Mouse (Mus musculus): ENCODE results near the gene 9130213A22Rik. TPM values are rescaled to one million over a fixed set of nuclear protein-coding genes. Genes with fewer than 3 reads are reported as not detected.
A peak's percentile ranks its signal among the peaks of the same experiment; 100 is the strongest.

The 9130213A22Rik gene
- polyA plus RNA-seq, 1 experiment from 2014 or later, result 0.29 TPM

DNA sequence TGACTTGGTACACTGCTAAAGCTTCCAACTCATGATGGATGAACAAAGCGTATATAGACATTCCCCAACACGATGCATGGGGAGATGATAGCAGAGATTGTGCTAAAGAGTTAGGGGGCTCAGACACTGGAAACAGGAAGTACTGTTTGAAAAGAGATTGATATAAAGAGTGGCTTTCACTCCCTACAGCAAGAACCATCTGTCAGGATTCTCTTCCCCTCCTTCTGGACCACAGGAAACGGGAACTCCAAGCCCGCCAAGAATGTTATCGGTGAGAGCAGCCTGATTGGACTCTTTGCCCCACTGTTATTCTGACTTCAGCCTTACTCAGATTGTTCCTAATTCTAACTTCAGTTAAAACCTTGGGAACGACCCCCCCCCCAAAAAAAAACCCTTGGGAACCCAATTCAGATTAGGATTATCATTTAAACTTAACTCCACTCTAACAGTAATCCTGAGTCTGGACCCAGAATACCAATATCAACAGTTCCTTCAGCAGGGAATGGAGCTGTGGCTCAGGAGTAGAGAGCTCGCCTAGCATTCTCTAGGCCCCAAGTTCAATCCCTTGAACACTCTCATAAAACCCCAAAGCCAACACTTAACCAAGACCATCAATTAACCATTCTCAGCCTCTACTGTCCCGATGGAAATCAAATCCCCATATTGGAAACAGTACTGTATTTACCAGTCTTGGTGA lies 6.2 kb upstream of the 9130213A22Rik start:
- H3K4me3 ChIP-seq (ENCODE audit: inconsistent target), result no peak overlapping the region
- H3K27ac ChIP-seq, result no peak overlapping the region
- H3K36me3 ChIP-seq (ENCODE audit: inconsistent target), result no peaks in the 10 kb centered on the region
- 72% methylated on average over 8 of the region's 8 CpGs for whole genome bisulfite sequencing (ENCODE audit: missing documents)
- no peaks in the 10 kb centered on the region for H3K79me2 ChIP-seq (ENCODE audit: inconsistent target)

GRCm38 (mm10) chr11:69126706-69127095 lies 4.3 kb upstream of the 9130213A22Rik start:
- no peaks in the 10 kb centered on the region for H3K36me3 ChIP-seq (ENCODE audit: inconsistent target)
- H3K4me3 ChIP-seq (ENCODE audit: inconsistent target), result no peak overlapping the region
- H3K27ac ChIP-seq, result no peak overlapping the region
- no peaks in the 10 kb centered on the region for H3K79me2 ChIP-seq (ENCODE audit: inconsistent target)
- WGBS (ENCODE audit: missing documents), result 71% methylated on average over 2 of the region's 2 CpGs

DNA sequence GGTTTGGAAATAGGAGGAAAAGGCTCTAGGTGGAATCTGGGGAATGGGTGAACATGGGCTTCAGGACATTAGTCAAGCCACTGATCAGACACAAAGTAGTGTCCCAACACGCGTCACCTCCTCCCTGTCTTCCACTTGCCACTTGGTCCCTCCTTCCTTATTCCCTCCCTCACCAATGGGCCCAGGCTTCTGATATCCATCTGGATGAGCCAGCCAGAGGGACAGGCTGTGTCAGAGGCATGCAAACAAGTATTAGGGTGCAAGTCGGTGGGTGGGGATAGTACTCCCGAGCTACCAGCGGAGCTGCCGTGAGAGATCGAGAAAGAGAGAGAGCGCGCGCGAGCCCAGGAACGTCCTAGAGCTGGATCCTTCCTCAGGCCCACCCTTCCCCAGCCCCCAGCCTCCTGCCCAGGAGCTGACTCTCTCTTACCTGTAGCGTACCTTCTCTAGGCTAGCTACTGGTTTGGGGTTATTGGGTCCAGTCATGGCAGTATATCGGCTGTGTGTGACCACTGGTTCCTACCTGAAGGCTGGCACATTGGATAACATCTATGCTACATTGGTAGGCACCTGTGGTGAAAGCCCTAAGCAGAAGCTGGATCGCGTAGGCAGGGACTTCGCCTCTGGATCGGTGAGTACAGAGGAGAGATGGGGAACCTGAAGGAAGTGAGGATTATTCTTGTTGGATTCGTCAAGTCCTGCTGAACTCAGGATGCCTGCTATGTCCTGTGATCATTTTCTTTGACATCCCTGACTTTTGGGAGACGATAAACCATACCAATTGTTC lies 3.7 kb upstream of the 9130213A22Rik start:
- peak overlapping the region; percentile 53 for H3K4me3 ChIP-seq (ENCODE audit: inconsistent target)
- no peaks in the 10 kb centered on the region for H3K36me3 ChIP-seq (ENCODE audit: inconsistent target)
- H3K27ac ChIP-seq, result no peak overlapping the region
- H3K79me2 ChIP-seq (ENCODE audit: inconsistent target), result no peaks in the 10 kb centered on the region
- WGBS (ENCODE audit: missing documents), result 7% methylated on average over 20 of the region's 20 CpGs

DNA sequence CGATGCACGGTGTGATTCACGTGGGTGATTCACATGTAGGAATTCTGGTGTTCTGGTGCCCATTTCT lies 3.3 kb upstream of the 9130213A22Rik start, which contains the start of gene Aloxe3:
Aloxe3 (plus strand) TSS at position 45 of the 67 bp plus-strand sequence.
- Histone ChIP-seq H3K36me3 (ENCODE audit: inconsistent target) (no peaks in the 10 kb centered on the region), H3K4me3 (ENCODE audit: inconsistent target) (peak within 1 kb of the TSS; percentile 53), H3K27ac (0 out of 2 replicates have a peak within 1 kb of the TSS, but pooled peaks have one; percentile 13), H3K79me2 (ENCODE audit: inconsistent target) (no peaks in the 10 kb centered on the region)
- 0% methylated on average over 3 of the region's 3 CpGs for WGBS (ENCODE audit: missing documents)

GRCm38 (mm10) chr11:69125041-69125851 lies 2.9 kb upstream of the 9130213A22Rik start:
- Histone ChIP-seq H3K36me3 (ENCODE audit: inconsistent target) (no peaks in the 10 kb centered on the region), H3K79me2 (ENCODE audit: inconsistent target) (no peaks in the 10 kb centered on the region), H3K4me3 (ENCODE audit: inconsistent target) (peak overlapping the region; percentile 53), H3K27ac (0 out of 2 replicates have a peak overlapping the region, but pooled peaks have one; percentile 13)
- 0% methylated on average over 24 of the region's 24 CpGs for WGBS (ENCODE audit: missing documents)

DNA sequence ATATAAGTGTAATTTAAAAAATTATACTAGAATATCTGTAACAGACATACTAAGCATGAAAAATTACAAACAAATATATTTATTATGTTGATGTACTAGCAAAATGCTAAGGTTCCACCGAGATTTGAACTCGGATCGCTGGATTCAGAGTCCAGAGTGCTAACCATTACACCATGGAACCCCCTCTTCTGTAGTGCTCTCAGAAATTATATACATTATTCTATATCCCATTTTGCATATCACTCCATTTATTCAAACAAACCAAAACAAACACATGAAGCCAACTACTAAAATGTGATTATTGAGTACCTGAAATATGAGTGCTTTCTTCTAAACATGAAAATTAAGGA lies 2.1 kb upstream of the 9130213A22Rik start:
- peak overlapping the region; percentile 53; the same call in 1 of the 2 replicates for H3K4me3 ChIP-seq (ENCODE audit: inconsistent target)
- 0% methylated on average over 3 of the region's 3 CpGs for WGBS (ENCODE audit: missing documents)
- H3K27ac ChIP-seq, result no peak overlapping the region
- no peaks in the 10 kb centered on the region for H3K79me2 ChIP-seq (ENCODE audit: inconsistent target)
- no peaks in the 10 kb centered on the region for H3K36me3 ChIP-seq (ENCODE audit: inconsistent target)

- under 1% methylated on average over 30 of the region's 31 CpGs for WGBS (ENCODE audit: missing documents)
- Histone ChIP-seq H3K36me3 (ENCODE audit: inconsistent target) (no peaks in the 10 kb centered on the region), H3K4me3 (ENCODE audit: inconsistent target) (peak overlapping the region; percentile 55)
These were observed 1.5 kb upstream of the 9130213A22Rik start for GRCm38 (mm10) chr11:69123693-69124497.

GRCm38 (mm10) chr11:69123056-69123692 lies 785 bp upstream of the 9130213A22Rik start:
- Histone ChIP-seq H3K79me2 (ENCODE audit: inconsistent target) (no peaks in the 10 kb centered on the region), H3K4me3 (ENCODE audit: inconsistent target) (peak overlapping the region; percentile 55), H3K27ac (no peak overlapping the region), H3K36me3 (ENCODE audit: inconsistent target) (no peaks in the 10 kb centered on the region)
- 2% methylated on average over 25 of the region's 29 CpGs for WGBS (ENCODE audit: missing documents)

More at GRCm38 (mm10) chr11:69123693-69124497, 1.5 kb upstream of the 9130213A22Rik start:
- Histone ChIP-seq H3K79me2 (ENCODE audit: inconsistent target) (no peaks in the 10 kb centered on the region), H3K27ac (peak overlapping the region; percentile 19; the same call in 1 of the 2 replicates)

DNA sequence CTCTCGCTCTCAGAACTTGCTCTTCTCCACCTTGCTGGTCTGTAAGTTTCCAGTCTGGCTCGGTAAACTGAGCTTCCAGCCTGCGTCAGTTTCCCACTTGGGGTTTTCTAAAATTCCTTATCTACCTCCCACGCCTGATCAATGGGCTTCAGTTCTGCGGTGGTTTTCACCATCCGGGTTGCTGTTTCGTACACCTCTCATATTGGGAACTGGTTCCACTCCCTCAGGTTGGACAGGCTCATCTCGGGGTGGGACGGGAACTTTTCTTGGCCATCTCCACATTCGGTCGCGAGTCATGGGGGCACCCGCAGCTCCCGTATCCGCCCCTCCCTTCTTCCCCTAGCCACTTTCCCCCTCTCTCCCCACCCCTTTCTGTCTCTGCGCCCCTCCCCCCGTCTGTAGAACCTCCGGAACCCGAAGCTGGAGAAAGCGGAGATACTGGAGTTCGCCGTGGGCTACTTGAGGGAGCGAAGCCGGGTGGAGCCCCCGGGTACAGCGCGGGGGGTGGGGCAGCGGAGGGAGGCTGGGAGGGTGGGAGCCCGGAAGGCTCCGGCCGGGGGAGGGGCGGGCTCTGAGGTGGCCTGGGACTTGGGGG lies 551 bp downstream of the 9130213A22Rik start:
- H3K4me3 ChIP-seq (ENCODE audit: inconsistent target), result peak overlapping the region; percentile 43
- H3K36me3 ChIP-seq (ENCODE audit: inconsistent target), result no peaks in the 10 kb centered on the region
- no peak overlapping the region for H3K27ac ChIP-seq
- WGBS (ENCODE audit: missing documents), result 1% methylated on average over 25 of the region's 32 CpGs
- H3K79me2 ChIP-seq (ENCODE audit: inconsistent target), result no peaks in the 10 kb centered on the region

GRCm38 (mm10) chr11:69121001-69121740 lies 1.2 kb downstream of the 9130213A22Rik start:
- peak overlapping the region; percentile 43 for H3K4me3 ChIP-seq (ENCODE audit: inconsistent target)
- WGBS (ENCODE audit: missing documents), result 1% methylated on average over 26 of the region's 33 CpGs

DNA sequence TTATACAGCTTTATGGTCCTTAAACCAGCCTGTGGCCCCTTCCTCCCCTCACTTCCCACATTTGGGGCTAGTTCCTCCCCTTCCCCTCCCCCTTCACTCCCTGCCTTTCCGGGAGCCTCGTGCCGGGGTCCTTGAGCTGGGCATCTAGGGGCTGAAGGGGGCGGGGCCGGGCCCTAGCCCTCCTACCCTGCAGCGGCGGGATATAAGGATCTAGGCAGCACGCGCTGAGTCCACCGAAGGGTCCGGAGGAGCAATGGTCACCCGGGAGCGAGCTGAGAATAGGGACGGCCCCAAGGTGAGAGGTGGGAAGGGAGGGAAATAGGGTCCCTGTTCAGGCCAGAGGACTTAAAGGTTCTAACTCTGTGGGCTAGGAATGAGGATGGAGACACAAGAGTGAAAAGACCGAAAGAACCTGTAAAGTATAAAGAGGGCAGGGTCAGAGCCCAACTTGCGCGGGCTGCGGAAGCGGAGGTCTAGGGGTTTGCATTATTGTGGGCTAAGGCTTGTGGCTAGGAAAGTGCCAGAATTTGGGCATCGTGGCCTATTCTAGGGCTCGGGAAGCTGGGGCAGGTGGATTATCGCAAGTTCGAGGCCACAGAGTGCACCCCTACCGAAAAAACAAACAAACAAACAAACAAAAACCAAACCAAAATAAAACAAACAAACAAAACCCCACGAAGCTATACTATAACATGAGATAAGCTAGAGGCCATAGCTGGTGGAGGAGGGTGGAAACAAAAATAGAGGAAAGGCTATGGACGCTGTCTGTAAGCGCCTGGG lies 2.0 kb downstream of the 9130213A22Rik start, which contains the start of gene Hes7:
Hes7 (plus strand) TSS at position 184 of the 780 bp plus-strand sequence.
- no peaks in the 10 kb centered on the region for H3K79me2 ChIP-seq (ENCODE audit: inconsistent target)
- H3K36me3 ChIP-seq (ENCODE audit: inconsistent target), result no peaks in the 10 kb centered on the region
- H3K4me3 ChIP-seq (ENCODE audit: inconsistent target), result peak within 1 kb of the TSS; percentile 1; the same call in 1 of the 2 replicates
- WGBS (ENCODE audit: missing documents), result 8% methylated on average over 24 of the region's 27 CpGs
- no peak within 1 kb of the TSS for H3K27ac ChIP-seq

More at GRCm38 (mm10) chr11:69121001-69121740, 1.2 kb downstream of the 9130213A22Rik start:
- Histone ChIP-seq H3K27ac (no peak overlapping the region), H3K79me2 (ENCODE audit: inconsistent target) (no peaks in the 10 kb centered on the region), H3K36me3 (ENCODE audit: inconsistent target) (no peaks in the 10 kb centered on the region)

- Histone ChIP-seq H3K27ac (no peak overlapping the region), H3K79me2 (ENCODE audit: inconsistent target) (no peaks in the 10 kb centered on the region), H3K36me3 (ENCODE audit: inconsistent target) (no peaks in the 10 kb centered on the region), H3K4me3 (ENCODE audit: inconsistent target) (peak overlapping the region; percentile 1; the same call in 1 of the 2 replicates)
- WGBS (ENCODE audit: missing documents), result 74% methylated on average over 14 of the region's 14 CpGs
These were observed 2.8 kb downstream of the 9130213A22Rik start for GRCm38 (mm10) chr11:69119446-69120155.
